Mouse (Mus musculus) ES-Bruce4 (cell line): ENCODE measurements around the gene Pik3r6. TPM values are rescaled to one million over a fixed set of nuclear protein-coding genes. Genes with fewer than 3 reads are reported as not detected.

Source experiments
- H3K27ac ChIP-seq: 2 replicates; pipeline ENCODE4 v1.5.1; 2012; ENCODE audit warnings: low read length, inconsistent platforms; ENCODE audit not compliant: insufficient read depth
- H3K27me3 ChIP-seq: 2 replicates; pipeline ENCODE4 v1.6.1; 2012; ENCODE audit warnings: mild to moderate bottlenecking, low read length, inconsistent platforms; ENCODE audit not compliant: control insufficient read depth, poor library complexity, insufficient read depth, severe bottlenecking
- H3K36me3 ChIP-seq: 2 replicates; pipeline ENCODE4 v1.6.1; 2012; ENCODE audit warnings: inconsistent platforms, mild to moderate bottlenecking, low read length, moderate library complexity; ENCODE audit not compliant: control insufficient read depth, poor library complexity, insufficient read depth, severe bottlenecking
- H3K4me1 ChIP-seq: one replicate; pipeline ENCODE4 v1.8.1; 2011; ENCODE audit warnings: low read length; ENCODE audit not compliant: control insufficient read depth, insufficient read depth
- H3K4me3 ChIP-seq: 2 replicates; pipeline ENCODE4 v1.5.1; 2011; ENCODE audit warnings: low read depth, mild to moderate bottlenecking, low read length
- H3K9ac ChIP-seq: 2 replicates; pipeline ENCODE4 v1.6.1; 2012; ENCODE audit warnings: low read depth, mild to moderate bottlenecking, inconsistent platforms; ENCODE audit not compliant: poor library complexity, severe bottlenecking
- H3K9me3 ChIP-seq: replicated peaks from 2 replicates; pipeline ENCODE4 v1.6.1; 2012; ENCODE audit warnings: mild to moderate bottlenecking, low read length, inconsistent platforms; ENCODE audit not compliant: control insufficient read depth, poor library complexity, insufficient read depth, severe bottlenecking
- CTCF ChIP-seq: IDR thresholded peaks from one replicate; pipeline ENCODE4 v1.8.1; 2011; ENCODE audit warnings: low read depth, low read length
- EP300 ChIP-seq: IDR thresholded peaks from 2 replicates; pipeline ENCODE4 v1.6.1; 2011; ENCODE audit warnings: low read depth, low read length; ENCODE audit not compliant: insufficient read depth
- POLR2A ChIP-seq: IDR thresholded peaks from one replicate; pipeline ENCODE4 v1.8.1; 2011; ENCODE audit warnings: low read length; ENCODE audit not compliant: insufficient read depth
- polyA plus RNA-seq: library from polyadenylated mRNA; stranded (reverse); fragments of >200 nt; gene quantifications from 2 replicates; pipeline ENCODE4 v1.2.4, GENCODE M21; 2011; ENCODE audit warnings: low read depth; ENCODE audit not compliant: missing spikeins, insufficient read depth, insufficient read length

Gene Pik3r6
- polyA plus RNA-seq, 1 experiment, result not detected

DNA sequence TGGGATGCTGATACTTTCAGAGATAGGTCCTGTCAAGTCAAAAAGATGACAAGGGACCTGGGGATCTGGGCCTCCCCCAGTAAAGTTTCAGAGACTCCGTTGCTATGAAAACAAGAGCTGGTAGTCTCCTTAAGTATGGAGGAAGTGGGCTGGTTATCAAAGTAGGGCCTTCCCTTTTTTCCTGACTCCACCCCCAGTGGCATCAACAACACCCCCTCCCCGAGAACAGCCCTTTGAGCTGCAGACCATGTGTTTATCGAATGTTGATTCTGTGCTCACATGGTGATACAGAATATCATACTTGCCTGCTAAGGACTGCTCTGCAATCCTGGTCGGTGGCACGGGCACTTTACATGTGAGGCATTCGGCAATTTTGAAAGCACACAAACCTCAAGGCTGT lies 19.6 kb upstream of the Pik3r6 start:
- no peak overlapping the region for H3K9ac ChIP-seq
- no peaks in the 10 kb centered on the region for H3K27me3 ChIP-seq
- H3K9me3 ChIP-seq, result no peaks in the 10 kb centered on the region; the same call in 1 of the 2 replicates
- H3K36me3 ChIP-seq, result no peaks in the 10 kb centered on the region
- H3K4me1 ChIP-seq, result no peaks in the 10 kb centered on the region
- H3K4me3 ChIP-seq, result no peak overlapping the region
- no peak overlapping the region for H3K27ac ChIP-seq
- TF ChIP-seq CTCF, result no peak
- TF ChIP-seq EP300, result no peak
- TF ChIP-seq POLR2A, result no peak

- Histone ChIP-seq H3K9me3 (no peaks in the 10 kb centered on the region; the same call in 1 of the 2 replicates), H3K9ac (no peak overlapping the region), H3K36me3 (no peaks in the 10 kb centered on the region), H3K27me3 (no peaks in the 10 kb centered on the region), H3K4me1 (no peaks in the 10 kb centered on the region), H3K27ac (no peak overlapping the region), H3K4me3 (no peak overlapping the region)
- TF ChIP-seq EP300 (no peak), CTCF (no peak)
Observed at GRCm38 (mm10) chr11:68484431-68484830, 18.4 kb upstream of the Pik3r6 start.

GRCm38 (mm10) chr11:68485206-68485942 lies 17.4 kb upstream of the Pik3r6 start:
- H3K27me3 ChIP-seq, result no peaks in the 10 kb centered on the region
- no peak overlapping the region for H3K9ac ChIP-seq
- no peak overlapping the region for H3K4me3 ChIP-seq
- H3K36me3 ChIP-seq, result no peaks in the 10 kb centered on the region
- H3K27ac ChIP-seq, result no peak overlapping the region
- no peaks in the 10 kb centered on the region; the same call in 1 of the 2 replicates for H3K9me3 ChIP-seq
- TF ChIP-seq CTCF (peak; percentile 36), POLR2A (no peak), EP300 (no peak)
- H3K4me1 ChIP-seq, result no peaks in the 10 kb centered on the region

- H3K36me3 ChIP-seq, result no peaks in the 10 kb centered on the region
- H3K9ac ChIP-seq, result no peak overlapping the region
- H3K27ac ChIP-seq, result no peak overlapping the region
- H3K4me3 ChIP-seq, result no peak overlapping the region
- H3K4me1 ChIP-seq, result no peaks in the 10 kb centered on the region
- TF ChIP-seq EP300, result no peak
- no peak for TF ChIP-seq POLR2A
- TF ChIP-seq CTCF, result no peak
- H3K27me3 ChIP-seq, result no peaks in the 10 kb centered on the region
- H3K9me3 ChIP-seq, result no peaks in the 10 kb centered on the region
Observed at GRCm38 (mm10) chr11:68486093-68486492, 16.7 kb upstream of the Pik3r6 start.

- Histone ChIP-seq H3K27me3 (no peaks in the 10 kb centered on the region), H3K9me3 (no peaks in the 10 kb centered on the region), H3K4me3 (no peak overlapping the region), H3K9ac (no peak overlapping the region), H3K36me3 (no peaks in the 10 kb centered on the region), H3K4me1 (no peaks in the 10 kb centered on the region), H3K27ac (no peak overlapping the region)
- TF ChIP-seq POLR2A (no peak), CTCF (no peak), EP300 (no peak)
Observed at GRCm38 (mm10) chr11:68487720-68488119, 15.1 kb upstream of the Pik3r6 start.

DNA sequence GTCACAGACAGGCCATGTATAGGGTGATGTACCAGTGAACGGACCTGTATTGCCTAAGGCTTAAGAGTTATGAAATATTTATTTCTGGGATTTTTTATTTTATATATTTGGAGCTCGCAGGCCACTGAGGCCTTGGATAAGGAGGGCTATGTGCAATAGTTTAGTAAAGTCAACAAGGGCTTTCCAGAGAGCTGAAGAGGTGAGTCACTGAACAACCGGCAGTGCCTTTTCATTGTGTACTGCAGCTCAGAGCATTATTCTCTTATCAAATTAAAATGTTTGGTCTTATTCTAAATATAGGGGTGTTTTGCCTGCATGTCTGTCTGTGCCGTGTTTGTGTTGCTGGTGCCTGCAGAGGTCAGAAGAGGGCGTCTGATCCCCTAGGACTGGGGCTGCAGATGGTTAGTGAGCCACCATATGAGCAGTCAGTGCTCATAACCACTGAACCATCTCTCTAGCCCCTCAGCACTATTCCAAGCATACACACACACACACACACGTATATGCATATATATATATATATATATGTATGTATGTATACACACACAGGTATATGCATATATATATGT lies 14.5 kb upstream of the Pik3r6 start:
- no peak overlapping the region for H3K27ac ChIP-seq
- H3K36me3 ChIP-seq, result no peaks in the 10 kb centered on the region
- H3K9ac ChIP-seq, result no peak overlapping the region
- TF ChIP-seq CTCF (no peak), POLR2A (no peak), EP300 (no peak)
- H3K4me3 ChIP-seq, result no peak overlapping the region
- H3K4me1 ChIP-seq, result no peaks in the 10 kb centered on the region
- H3K27me3 ChIP-seq, result no peaks in the 10 kb centered on the region
- no peaks in the 10 kb centered on the region for H3K9me3 ChIP-seq
